Mouse (Mus musculus): Measurements from ENCODE around the gene Parp2. TPM values are rescaled to one million over a fixed set of nuclear protein-coding genes. Genes with fewer than 3 reads are reported as not detected.
A peak's percentile ranks its signal among the peaks of the same experiment; 100 is the strongest.
"Not testable (repeated sequence)": the region's sequence is repeated elsewhere in the genome, so short reads cannot be mapped to it uniquely, and the experiment has no call there.

Gene Parp2
- polyA plus RNA-seq, 1 experiment from 2014 or later = 74.5 TPM

- Histone ChIP-seq H3K4me3 (no peak overlapping the region), H3K27ac (replicated peaks) (no peak overlapping the region)
- DNase-seq (ENCODE audit: low spot score) = peak; percentile 38
These were observed 8.0 kb upstream of the Parp2 start for GRCm38 (mm10) chr14:50799502-50800259.

GRCm38 (mm10) chr14:50802441-50802840 lies 5.2 kb upstream of the Parp2 start:
- Histone ChIP-seq H3K9me3 (replicated peaks) (no peaks in the 10 kb centered on the region), H3K4me1 (peaks cover 10% of the 10 kb centered on the region), H3K36me3 (no peaks in the 10 kb centered on the region), H3K4me3 (no peak overlapping the region), H3K27me3 (ENCODE audit: low read depth, poor library complexity, severe bottlenecking) (no peaks in the 10 kb centered on the region), H3K27ac (replicated peaks) (no peak overlapping the region)
- no peak for DNase-seq (ENCODE audit: low spot score)
- WGBS = 92% methylated on average over 6 of the region's 6 CpGs

More at GRCm38 (mm10) chr14:50799502-50800259, 8.0 kb upstream of the Parp2 start:
- 9% methylated on average over 3 of the region's 3 CpGs for WGBS
- Histone ChIP-seq H3K36me3 (no peaks in the 10 kb centered on the region), H3K27me3 (ENCODE audit: low read depth, poor library complexity, severe bottlenecking) (no peaks in the 10 kb centered on the region), H3K4me1 (peaks cover 2% of the 10 kb centered on the region; the same call in 1 of the 2 replicates), H3K9me3 (replicated peaks) (no peaks in the 10 kb centered on the region)

- H3K4me3 ChIP-seq = no peak overlapping the region
These were observed 4.6 kb upstream of the Parp2 start for GRCm38 (mm10) chr14:50802843-50803562.

GRCm38 (mm10) chr14:50804683-50805082 lies 3.0 kb upstream of the Parp2 start:
- no peaks in the 10 kb centered on the region for H3K36me3 ChIP-seq
- no peak for DNase-seq (ENCODE audit: low spot score)
- peaks cover 16% of the 10 kb centered on the region for H3K4me1 ChIP-seq
- no peak overlapping the region for H3K27ac ChIP-seq (replicated peaks)
- H3K4me3 ChIP-seq = no peak overlapping the region
- WGBS = 77% methylated on average over 13 of the region's 13 CpGs
- no peaks in the 10 kb centered on the region for H3K27me3 ChIP-seq (ENCODE audit: low read depth, poor library complexity, severe bottlenecking)
- no peaks in the 10 kb centered on the region for H3K9me3 ChIP-seq (replicated peaks)

More at GRCm38 (mm10) chr14:50802843-50803562, 4.6 kb upstream of the Parp2 start:
- 61% methylated on average over 4 of the region's 4 CpGs for WGBS
- no peak for DNase-seq (ENCODE audit: low spot score)
- H3K36me3 ChIP-seq = no peaks in the 10 kb centered on the region
- H3K27ac ChIP-seq (replicated peaks) = no peak overlapping the region
- peaks cover 10% of the 10 kb centered on the region for H3K4me1 ChIP-seq
- no peaks in the 10 kb centered on the region for H3K9me3 ChIP-seq (replicated peaks)
- H3K27me3 ChIP-seq (ENCODE audit: low read depth, poor library complexity, severe bottlenecking) = no peaks in the 10 kb centered on the region

GRCm38 (mm10) chr14:50806469-50806868 lies 1.2 kb upstream of the Parp2 start:
- Histone ChIP-seq H3K4me1 (peaks cover 14% of the 10 kb centered on the region), H3K4me3 (peak overlapping the region; percentile 64; the same call in 1 of the 2 replicates), H3K36me3 (peaks cover 17% of the 10 kb centered on the region)
- H3K9me3 ChIP-seq (replicated peaks); DNase-seq (ENCODE audit: low spot score); H3K27ac ChIP-seq (replicated peaks); H3K27me3 ChIP-seq (ENCODE audit: low read depth, poor library complexity, severe bottlenecking): not testable (repeated sequence)
- WGBS = 93% methylated on average over 5 of the region's 5 CpGs

GRCm38 (mm10) chr14:50813060-50813459 lies 5.4 kb downstream of the Parp2 start:
- Histone ChIP-seq H3K36me3 (peaks cover 79% of the 10 kb centered on the region), H3K4me1 (peaks cover 6% of the 10 kb centered on the region; the same call in 1 of the 2 replicates), H3K27me3 (ENCODE audit: low read depth, poor library complexity, severe bottlenecking) (no peaks in the 10 kb centered on the region), H3K9me3 (replicated peaks) (no peaks in the 10 kb centered on the region), H3K4me3 (no peak overlapping the region), H3K27ac (replicated peaks) (no peak overlapping the region)
- WGBS = 82% methylated on average over 2 of the region's 2 CpGs
- no peak for DNase-seq (ENCODE audit: low spot score)

- H3K27me3 ChIP-seq (ENCODE audit: low read depth, poor library complexity, severe bottlenecking) = no peaks in the 10 kb centered on the region
- peaks cover 64% of the 10 kb centered on the region for H3K36me3 ChIP-seq
- no peak overlapping the region for H3K4me3 ChIP-seq
- WGBS = 85% methylated on average over 2 of the region's 2 CpGs
- DNase-seq (ENCODE audit: low spot score) = no peak
- H3K4me1 ChIP-seq = no peaks in the 10 kb centered on the region
- H3K27ac ChIP-seq (replicated peaks) = no peak overlapping the region
- no peaks in the 10 kb centered on the region for H3K9me3 ChIP-seq (replicated peaks)
These were observed 15.6 kb downstream of the Parp2 start for GRCm38 (mm10) chr14:50823240-50823639.

GRCm38 (mm10) chr14:50824219-50824618 lies 16.6 kb downstream of the Parp2 start:
- Histone ChIP-seq H3K4me1 (no peaks in the 10 kb centered on the region), H3K36me3 (peaks cover 54% of the 10 kb centered on the region)
- 93% methylated on average over 9 of the region's 9 CpGs for WGBS

GRCm38 (mm10) chr14:50826579-50826978 lies 18.9 kb downstream of the Parp2 start:
- peaks cover 31% of the 10 kb centered on the region for H3K36me3 ChIP-seq
- no peak overlapping the region for H3K27ac ChIP-seq (replicated peaks)
- no peaks in the 10 kb centered on the region for H3K4me1 ChIP-seq
- 89% methylated on average over 4 of the region's 4 CpGs for WGBS
- no peak for DNase-seq (ENCODE audit: low spot score)
- H3K9me3 ChIP-seq (replicated peaks) = no peaks in the 10 kb centered on the region
- no peak overlapping the region for H3K4me3 ChIP-seq
- no peaks in the 10 kb centered on the region for H3K27me3 ChIP-seq (ENCODE audit: low read depth, poor library complexity, severe bottlenecking)

More at GRCm38 (mm10) chr14:50824219-50824618, 16.6 kb downstream of the Parp2 start:
- H3K27ac ChIP-seq (replicated peaks) = no peak overlapping the region
- no peaks in the 10 kb centered on the region for H3K9me3 ChIP-seq (replicated peaks)
- no peak overlapping the region for H3K4me3 ChIP-seq
- H3K27me3 ChIP-seq (ENCODE audit: low read depth, poor library complexity, severe bottlenecking) = no peaks in the 10 kb centered on the region
- no peak for DNase-seq (ENCODE audit: low spot score)

- Histone ChIP-seq H3K9me3 (replicated peaks) (no peaks in the 10 kb centered on the region), H3K4me1 (no peaks in the 10 kb centered on the region), H3K27me3 (ENCODE audit: low read depth, poor library complexity, severe bottlenecking) (no peaks in the 10 kb centered on the region), H3K4me3 (no peak overlapping the region), H3K27ac (replicated peaks) (no peak overlapping the region), H3K36me3 (no peaks in the 10 kb centered on the region)
- no peak for DNase-seq (ENCODE audit: low spot score)
- WGBS = 87% methylated on average over 3 of the region's 3 CpGs
These were observed 22.2 kb downstream of the Parp2 start for GRCm38 (mm10) chr14:50829878-50830277.

- 86% methylated on average over 10 of the region's 10 CpGs for WGBS
- no peaks in the 10 kb centered on the region for H3K9me3 ChIP-seq (replicated peaks)
These were observed 26.3 kb downstream of the Parp2 start for GRCm38 (mm10) chr14:50833964-50834363.

GRCm38 (mm10) chr14:50834435-50834834 lies 26.8 kb downstream of the Parp2 start:
- Histone ChIP-seq H3K27ac (replicated peaks) (no peak overlapping the region), H3K9me3 (replicated peaks) (no peaks in the 10 kb centered on the region), H3K27me3 (ENCODE audit: low read depth, poor library complexity, severe bottlenecking) (no peaks in the 10 kb centered on the region), H3K4me3 (no peak overlapping the region), H3K36me3 (no peaks in the 10 kb centered on the region), H3K4me1 (no peaks in the 10 kb centered on the region)
- DNase-seq (ENCODE audit: low spot score) = no peak
- 67% methylated on average over 2 of the region's 2 CpGs for WGBS

More at GRCm38 (mm10) chr14:50833964-50834363, 26.3 kb downstream of the Parp2 start:
- no peaks in the 10 kb centered on the region for H3K27me3 ChIP-seq (ENCODE audit: low read depth, poor library complexity, severe bottlenecking)
- H3K36me3 ChIP-seq = no peaks in the 10 kb centered on the region
- DNase-seq (ENCODE audit: low spot score) = no peak
- no peak overlapping the region for H3K4me3 ChIP-seq
- no peaks in the 10 kb centered on the region for H3K4me1 ChIP-seq
- H3K27ac ChIP-seq (replicated peaks) = no peak overlapping the region

GRCm38 (mm10) chr14:50837236-50837635 lies 29.6 kb downstream of the Parp2 start:
- WGBS = 62% methylated on average over 6 of the region's 6 CpGs
- Histone ChIP-seq H3K9me3 (replicated peaks) (no peaks in the 10 kb centered on the region), H3K27ac (replicated peaks) (no peak overlapping the region), H3K27me3 (ENCODE audit: low read depth, poor library complexity, severe bottlenecking) (no peaks in the 10 kb centered on the region), H3K36me3 (no peaks in the 10 kb centered on the region), H3K4me1 (no peaks in the 10 kb centered on the region), H3K4me3 (no peak overlapping the region)
- DNase-seq (ENCODE audit: low spot score) = peak; percentile 17
